Mouse (Mus musculus) splenic B cell, adult 2 months (primary cell): Measurements from ENCODE around the gene Klhl36.
A peak's percentile ranks its signal among the peaks of the same experiment; 100 is the strongest.

Experiments used
- DNase-seq: peaks from one replicate; pipeline ENCODE4 v3.0.0-alpha.2; 2011; ENCODE audit warnings: low read depth, low spot score
- H3K27me3 ChIP-seq: 2 replicates; pipeline ENCODE4 v1.6.1; 2012; ENCODE audit warnings: mild to moderate bottlenecking, low read length, moderate library complexity, mixed read lengths; ENCODE audit not compliant: control insufficient read depth, poor library complexity, insufficient read depth, severe bottlenecking
- H3K36me3 ChIP-seq: 2 replicates; pipeline ENCODE4 v1.6.1; 2012; ENCODE audit warnings: mild to moderate bottlenecking, low read length, moderate library complexity, mixed read lengths; ENCODE audit not compliant: control insufficient read depth, poor library complexity, insufficient read depth, severe bottlenecking

The Klhl36 gene

DNA sequence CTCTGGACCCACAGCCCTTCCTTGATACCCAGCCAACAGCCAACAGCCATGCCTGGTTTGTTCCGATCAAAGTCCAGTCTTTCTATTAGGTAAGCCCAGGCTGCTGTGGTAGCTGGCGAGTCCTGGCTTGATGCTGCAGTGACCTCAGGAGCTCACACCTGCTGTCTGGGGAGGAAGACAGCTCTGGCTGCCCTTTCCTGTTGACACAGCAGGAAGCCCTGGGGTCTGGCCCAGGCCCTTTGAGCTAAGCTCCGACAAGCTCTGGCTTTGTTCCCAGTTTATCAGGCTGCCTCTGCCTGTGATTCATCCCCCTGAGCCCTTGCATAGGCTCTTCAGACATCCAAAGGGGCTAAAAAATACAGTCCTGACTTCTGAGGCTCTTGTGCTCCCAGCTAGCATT, 23.5 kb downstream of the Klhl36 start:
- Histone ChIP-seq H3K36me3 (no peaks in the 10 kb centered on the region), H3K27me3 (no peaks in the 10 kb centered on the region)
- no peak for DNase-seq

DNA sequence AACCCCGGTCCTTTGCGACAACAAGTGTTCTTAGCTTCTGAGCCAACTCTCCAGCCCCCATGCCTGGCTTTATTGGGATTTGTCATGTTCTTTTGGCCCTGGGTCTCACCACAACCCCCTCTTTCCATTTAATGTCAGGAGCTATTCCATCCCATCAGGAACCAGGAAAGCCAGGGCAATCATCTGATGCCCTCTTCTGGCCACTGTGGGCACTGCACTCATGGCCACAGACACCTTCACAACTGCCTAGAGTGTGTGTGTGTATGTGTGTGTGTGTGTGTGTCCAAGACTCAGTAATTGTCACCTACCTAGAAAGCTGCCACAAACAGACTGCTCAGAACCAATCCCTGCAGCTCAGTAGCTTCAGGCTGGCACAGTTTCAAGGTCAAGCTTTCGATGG, 25.1 kb downstream of the Klhl36 start:
- Histone ChIP-seq H3K36me3 (no peaks in the 10 kb centered on the region), H3K27me3 (no peaks in the 10 kb centered on the region)
- DNase-seq, result peak; percentile 51

DNA sequence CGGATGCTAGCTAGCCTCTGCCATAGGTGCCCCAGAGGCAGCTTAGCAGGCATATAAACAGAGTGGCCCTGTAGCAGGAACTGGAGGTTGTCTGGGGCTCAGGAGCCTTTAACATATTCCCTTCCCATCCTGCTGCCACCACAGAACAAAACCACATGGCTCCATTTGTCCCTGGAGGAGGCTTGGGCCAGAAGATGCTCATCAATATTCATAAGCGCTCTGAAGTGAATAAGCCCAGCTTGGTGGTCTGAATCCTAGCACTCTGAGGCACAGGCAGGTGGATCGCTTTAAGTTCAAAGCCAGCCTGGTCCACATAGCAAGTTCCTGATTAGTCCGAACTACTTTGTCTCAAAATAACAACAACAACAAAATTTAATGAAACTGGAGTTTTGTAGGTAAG, 25.9 kb downstream of the Klhl36 start:
- no peak for DNase-seq
- H3K36me3 ChIP-seq, result no peaks in the 10 kb centered on the region
- H3K27me3 ChIP-seq, result no peaks in the 10 kb centered on the region

DNA sequence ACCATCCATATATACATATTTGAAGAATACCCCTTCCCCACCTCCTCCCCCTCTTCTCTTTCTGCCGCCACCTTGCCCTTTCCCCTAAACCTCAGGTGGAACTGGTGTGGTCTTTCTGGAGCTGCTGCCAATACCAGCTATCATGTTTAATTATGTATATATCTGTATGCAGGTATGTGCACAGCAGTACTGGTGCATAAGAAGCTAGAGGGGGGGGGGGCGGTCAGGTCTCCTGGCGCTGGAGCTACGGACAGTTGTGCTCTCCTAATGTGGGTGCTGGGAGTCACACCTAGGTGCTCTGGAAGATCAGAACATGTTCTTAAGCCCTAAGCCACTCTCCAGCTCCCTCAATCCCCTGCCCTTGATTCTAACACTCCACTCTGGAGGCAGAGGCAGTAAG, 35.0 kb downstream of the Klhl36 start:
- no peaks in the 10 kb centered on the region; the same call in 1 of the 2 replicates for H3K27me3 ChIP-seq
- no peak for DNase-seq
- no peaks in the 10 kb centered on the region for H3K36me3 ChIP-seq

DNA sequence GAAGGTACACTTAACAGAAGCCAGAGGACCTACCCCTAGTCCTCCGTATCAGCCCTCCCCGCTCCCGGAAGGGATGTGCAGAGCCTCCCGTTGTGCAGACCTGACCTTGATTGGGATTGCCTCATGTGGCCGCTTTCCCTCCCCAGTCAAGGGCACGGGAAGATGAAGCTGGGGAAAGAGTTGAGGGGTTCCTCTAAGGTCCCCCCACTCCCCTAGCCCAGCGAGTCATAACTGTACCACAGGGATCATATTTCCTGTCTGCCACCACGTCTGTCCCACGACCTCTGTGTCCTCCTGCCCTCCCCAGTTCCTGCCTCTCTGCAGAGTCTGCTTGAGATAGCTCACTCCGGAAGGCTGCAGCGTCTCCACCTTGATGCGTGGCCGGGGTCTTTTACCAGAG, 35.9 kb downstream of the Klhl36 start:
- no peak for DNase-seq
- Histone ChIP-seq H3K36me3 (no peaks in the 10 kb centered on the region), H3K27me3 (no peaks in the 10 kb centered on the region; the same call in 1 of the 2 replicates)

DNA sequence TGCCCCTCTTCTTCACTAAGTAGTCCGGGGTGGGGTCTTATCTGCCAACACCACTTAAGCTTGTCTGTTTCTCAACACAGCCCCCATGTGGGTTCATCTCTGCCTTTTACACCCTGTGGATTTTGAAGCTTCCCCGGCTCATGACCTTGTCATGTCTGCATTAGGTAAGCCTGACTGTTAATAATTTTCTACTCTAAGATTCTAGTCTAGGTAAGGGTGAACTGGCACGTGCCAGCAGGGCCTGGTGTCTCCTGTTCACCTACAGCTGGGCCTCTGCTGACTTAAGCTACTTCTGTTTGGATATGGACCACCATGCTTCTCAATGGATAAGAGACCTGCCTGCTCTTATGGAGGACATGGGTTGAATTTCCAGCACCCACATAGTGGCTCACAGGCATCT, 39.3 kb downstream of the Klhl36 start:
- Histone ChIP-seq H3K36me3 (no peaks in the 10 kb centered on the region), H3K27me3 (no peaks in the 10 kb centered on the region; the same call in 1 of the 2 replicates)
- DNase-seq, result no peak

DNA sequence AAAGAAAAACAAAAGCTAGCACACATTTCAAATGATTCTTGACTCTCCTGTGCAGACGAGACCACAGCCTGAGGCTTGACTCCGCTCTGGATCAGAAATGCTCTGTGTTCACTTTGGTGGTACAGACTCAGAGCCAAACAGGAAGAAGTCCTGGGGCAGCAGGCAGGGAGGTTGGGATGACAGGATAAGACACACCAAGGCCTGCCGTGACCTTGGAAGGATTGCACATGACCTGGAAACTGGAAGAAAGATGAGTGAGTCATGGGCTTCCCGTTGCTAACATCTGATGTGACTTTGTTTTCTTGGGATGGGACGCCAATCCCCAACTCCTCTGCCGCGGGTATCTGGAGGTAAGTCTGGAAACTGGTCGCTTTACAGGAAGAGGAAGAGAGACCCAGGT, 39.9 kb downstream of the Klhl36 start:
- Histone ChIP-seq H3K36me3 (no peaks in the 10 kb centered on the region), H3K27me3 (no peaks in the 10 kb centered on the region; the same call in 1 of the 2 replicates)
- DNase-seq, result no peak

DNA sequence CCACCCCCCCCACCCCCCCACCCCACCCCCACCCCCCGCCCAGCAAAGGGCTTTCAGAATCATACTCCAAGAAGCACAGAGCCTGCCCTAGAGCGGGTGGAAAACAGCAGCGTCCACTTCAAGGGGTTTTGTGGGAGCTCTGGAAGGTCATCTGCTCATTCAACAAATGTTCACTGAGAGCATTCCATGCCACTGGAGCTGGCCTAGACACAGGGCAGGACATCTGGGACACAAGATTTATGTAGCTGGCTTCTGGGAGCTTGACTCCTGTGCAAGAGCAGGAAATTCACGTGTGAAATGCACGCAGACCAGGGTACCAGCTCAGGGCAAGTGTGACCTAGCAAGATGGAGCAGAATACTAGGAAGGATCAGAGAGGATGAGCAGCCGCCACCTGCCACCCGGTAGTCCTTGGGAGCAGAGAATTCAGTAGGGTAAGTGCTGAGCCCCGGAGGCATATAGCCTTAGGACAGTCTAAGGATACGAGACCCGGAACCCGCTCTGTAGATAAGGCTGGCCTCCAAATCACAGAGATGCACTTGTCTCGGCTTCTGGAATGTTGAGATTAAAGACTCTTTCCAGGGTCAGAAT, 42.4 kb downstream of the Klhl36 start:
- Histone ChIP-seq H3K27me3 (no peaks in the 10 kb centered on the region), H3K36me3 (no peaks in the 10 kb centered on the region)
- DNase-seq, result no peak

GRCm38 (mm10) chr8:119909944-119910546, 48.0 kb downstream of the Klhl36 start, which contains the start of gene Usp10:
Gene Usp10, plus strand, starts transcription at chr8:119910360.
- H3K27me3 ChIP-seq, result no peaks in the 10 kb centered on the region; the same call in 1 of the 2 replicates
- no peaks in the 10 kb centered on the region for H3K36me3 ChIP-seq
- DNase-seq, result peak; percentile 36

DNA sequence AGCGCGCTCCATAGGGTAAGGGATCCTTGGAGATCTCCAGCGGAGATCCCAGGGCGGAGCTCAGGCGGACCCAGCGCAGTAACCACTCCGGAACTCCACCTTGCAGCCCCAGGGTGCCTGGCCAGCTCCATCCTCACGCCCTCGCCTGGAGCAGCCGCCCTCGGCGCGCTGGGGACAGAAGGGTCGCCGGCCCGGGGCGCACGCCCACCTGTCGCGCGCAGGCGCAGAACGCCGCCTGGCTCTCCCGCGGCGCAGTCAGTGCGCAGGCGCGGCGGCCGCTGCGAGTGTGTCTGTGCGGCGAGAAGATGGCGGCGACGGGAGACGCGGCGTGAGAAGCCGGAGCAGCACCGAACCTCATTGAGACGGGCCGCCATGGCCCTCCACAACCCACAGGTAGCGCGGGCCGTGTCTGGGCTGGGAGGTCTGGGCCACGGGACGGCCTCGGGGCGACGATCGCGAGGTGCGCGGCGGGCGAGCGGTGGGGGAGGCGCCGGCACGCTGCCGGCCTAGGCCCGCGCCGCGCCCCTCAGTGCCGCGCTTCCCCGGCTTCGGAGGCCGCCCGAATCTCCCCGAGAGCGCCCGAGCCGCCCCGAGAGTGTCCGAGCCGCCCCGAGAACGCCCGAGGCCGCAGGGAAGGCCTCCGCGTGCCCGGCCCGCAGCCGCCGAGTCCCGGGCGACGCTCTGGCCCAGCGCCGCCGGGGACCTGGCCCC, 48.6 kb downstream of the Klhl36 start, which contains the start of gene Gm20388:
Gm20388 (plus strand) TSS at position 295 of the 711 bp plus-strand sequence.
- no peaks in the 10 kb centered on the region; the same call in 1 of the 2 replicates for H3K27me3 ChIP-seq
- peak; percentile 93 for DNase-seq
- H3K36me3 ChIP-seq, result no peaks in the 10 kb centered on the region

DNA sequence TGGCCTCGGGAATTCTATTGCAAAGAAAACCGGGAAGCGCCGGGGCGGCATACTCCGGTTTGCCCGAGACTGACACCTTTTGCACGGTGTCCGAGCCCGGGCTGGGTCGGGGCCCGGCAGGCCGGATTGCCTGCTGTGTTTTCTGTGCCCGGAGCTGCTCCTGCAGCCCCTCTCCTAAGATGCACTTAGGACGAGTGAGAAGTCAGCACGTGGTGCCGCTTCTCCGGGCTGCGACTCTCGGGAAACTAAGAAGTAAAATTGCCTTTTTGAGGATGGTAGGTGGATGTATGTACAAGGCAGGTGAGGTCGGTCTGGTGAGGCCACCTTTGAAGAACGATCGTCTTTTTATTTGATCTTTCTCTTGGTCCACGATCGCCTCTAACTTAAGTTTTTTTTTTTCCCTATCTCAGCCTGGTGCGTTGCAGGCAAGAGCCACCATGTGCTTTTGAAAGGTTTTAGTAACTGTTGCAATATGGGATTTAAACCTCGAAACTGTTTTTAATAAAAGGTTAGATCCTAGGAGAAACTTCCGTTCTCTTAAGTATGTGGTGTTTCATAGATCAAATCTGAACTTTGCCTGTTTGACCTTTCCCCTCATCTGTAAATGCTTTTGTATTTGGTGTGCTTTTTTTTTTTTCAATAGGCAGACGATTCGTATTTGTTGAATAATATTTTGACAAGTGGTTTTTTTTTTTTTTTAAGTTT, 49.3 kb downstream of the Klhl36 start:
- no peaks in the 10 kb centered on the region; the same call in 1 of the 2 replicates for H3K27me3 ChIP-seq
- H3K36me3 ChIP-seq, result no peaks in the 10 kb centered on the region
- no peak for DNase-seq

GRCm38 (mm10) chr8:119912643-119913042, 50.6 kb downstream of the Klhl36 start:
- H3K36me3 ChIP-seq, result no peaks in the 10 kb centered on the region
- no peak for DNase-seq
- no peaks in the 10 kb centered on the region; the same call in 1 of the 2 replicates for H3K27me3 ChIP-seq

DNA sequence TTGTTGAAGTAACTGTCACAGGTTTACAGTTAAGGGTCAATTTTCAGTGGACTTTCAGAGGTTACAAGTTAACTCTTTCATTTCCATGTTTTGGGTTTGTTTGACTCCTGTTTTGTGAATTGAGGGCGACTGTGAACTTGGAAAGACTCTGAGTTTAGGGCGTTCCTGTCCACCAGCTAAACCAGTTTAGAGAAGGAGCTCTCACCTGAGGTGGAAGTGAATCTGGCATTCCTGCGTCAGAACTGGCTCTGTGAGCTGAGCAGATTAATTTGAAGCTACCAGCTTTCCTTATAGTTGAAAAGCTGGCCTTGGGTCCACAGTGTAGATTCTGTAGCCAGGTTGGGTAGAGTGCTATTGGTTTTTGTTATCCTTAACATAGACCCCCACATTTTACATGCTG, 51.1 kb downstream of the Klhl36 start:
- H3K36me3 ChIP-seq, result no peaks in the 10 kb centered on the region

DNA sequence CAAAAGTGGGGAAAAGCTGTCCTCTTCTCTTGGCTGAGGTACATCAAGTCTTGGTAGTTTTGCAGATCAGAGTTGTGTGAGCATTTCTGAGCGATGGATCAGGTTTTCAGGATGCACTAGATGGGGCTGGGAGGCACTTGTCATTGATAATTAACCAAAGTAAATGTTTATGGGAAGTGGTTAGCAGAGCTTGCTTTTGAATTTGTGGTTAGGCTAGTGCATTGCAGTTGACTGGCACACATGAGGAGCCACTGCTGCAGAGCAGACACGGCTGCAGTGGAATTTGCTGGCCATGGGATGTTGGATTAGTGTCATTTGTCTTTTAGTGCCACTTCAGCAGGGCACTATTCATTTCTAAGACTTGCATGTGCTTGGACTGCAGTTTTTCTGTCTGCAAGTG, 52.1 kb downstream of the Klhl36 start:
- no peak for DNase-seq
- Histone ChIP-seq H3K27me3 (no peaks in the 10 kb centered on the region; the same call in 1 of the 2 replicates), H3K36me3 (no peaks in the 10 kb centered on the region)

More for the DNA sequence above, 51.1 kb downstream of the Klhl36 start:
- H3K27me3 ChIP-seq, result no peaks in the 10 kb centered on the region; the same call in 1 of the 2 replicates
- no peak for DNase-seq
